Mouse (Mus musculus) liver, embryonic 12.5 days (tissue): ENCODE measurements around the gene Fhit. TPM values are rescaled to one million over a fixed set of nuclear protein-coding genes. Genes with fewer than 3 reads are reported as not detected.

Source experiments
- ATAC-seq: fragments of 200-750 bp; cut with Nextera tagmentation; 2 replicates; pipeline ENCODE4 v1.8.0; 2017; ENCODE audit warnings: moderate number of reproducible peaks, mild to moderate bottlenecking, moderate library complexity
- H3K27ac ChIP-seq: fragments of 300-500 bp; sonication (generic); 2 replicates; pipeline ENCODE4 v1.5.1; 2016; ENCODE audit warnings: mild to moderate bottlenecking
- H3K27me3 ChIP-seq: fragments of 300-500 bp; sonication (generic); replicated peaks from 2 replicates; pipeline ENCODE4 v1.6.1; 2016; ENCODE audit warnings: mild to moderate bottlenecking, moderate library complexity
- H3K36me3 ChIP-seq: fragments of 300-500 bp; sonication (generic); 2 replicates; pipeline ENCODE4 v1.6.1; 2016; ENCODE audit warnings: mild to moderate bottlenecking, moderate library complexity
- H3K4me1 ChIP-seq: fragments of 300-500 bp; sonication (generic); 2 replicates; pipeline ENCODE4 v1.6.1; 2016
- H3K4me2 ChIP-seq: fragments of 300-500 bp; sonication (generic); 2 replicates; pipeline ENCODE4 v1.6.1; 2016; ENCODE audit warnings: mild to moderate bottlenecking, moderate library complexity
- H3K4me3 ChIP-seq: fragments of 300-500 bp; sonication (generic); 2 replicates; pipeline ENCODE4 v1.5.1; 2016; ENCODE audit warnings: mild to moderate bottlenecking, moderate library complexity
- H3K9ac ChIP-seq: fragments of 300-500 bp; sonication (generic); 2 replicates; pipeline ENCODE4 v1.6.1; 2016; ENCODE audit warnings: mild to moderate bottlenecking, moderate library complexity
- H3K9me3 ChIP-seq: fragments of 300-500 bp; sonication (generic); replicated peaks from 2 replicates; pipeline ENCODE4 v1.6.1; 2016; ENCODE audit warnings: mild to moderate bottlenecking, moderate library complexity
- WGBS: fragments of 180-500 bp; shearing (Covaris S2); methylation state at CpG from one replicate; pipeline ENCODE4 v1.1.7; 2016; ENCODE audit not compliant: insufficient replicate concordance; 5-methylcytosine and 5-hydroxymethylcytosine counted together
- polyA plus RNA-seq: library from polyadenylated mRNA; unstranded; fragments of >200 nt; fragmentation: Nextera tagmentation; extraction: Ambion mirVana; gene quantifications from 2 replicates; pipeline ENCODE4 v1.2.1, GENCODE M21; 2016

Fhit gene
- polyA plus RNA-seq, 1 experiment from 2014 or later, result 2.1 TPM

DNA sequence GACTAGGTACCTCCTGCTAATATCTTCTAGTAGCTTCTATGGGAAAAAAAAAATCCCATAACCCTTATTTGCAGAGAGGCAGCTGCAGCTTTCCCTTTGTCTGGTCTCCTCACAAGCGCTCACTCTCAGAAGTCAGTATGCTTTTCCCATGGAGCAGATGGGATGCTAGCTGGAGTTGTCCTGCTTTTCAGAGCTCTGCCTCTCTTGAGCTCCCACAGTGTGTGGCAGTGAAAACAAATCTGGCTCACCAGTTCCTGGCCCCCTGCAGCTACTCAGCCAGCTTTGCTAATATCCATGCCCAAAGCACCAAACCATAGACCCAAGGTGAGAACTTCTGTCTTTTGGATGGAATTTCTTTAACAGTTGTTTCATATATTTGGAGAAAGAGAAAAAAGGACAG is 1510.4 kb downstream of the Fhit start:
- no peaks in the 10 kb centered on the region for H3K36me3 ChIP-seq
- H3K27me3 ChIP-seq, result no peaks in the 10 kb centered on the region
- H3K27ac ChIP-seq, result no peak overlapping the region
- H3K4me3 ChIP-seq, result no peak overlapping the region
- H3K4me2 ChIP-seq, result no peak overlapping the region
- H3K9ac ChIP-seq, result no peak overlapping the region
- WGBS, result 64% methylated on average over 1 of the region's 1 CpGs
- H3K9me3 ChIP-seq, result no peaks in the 10 kb centered on the region
- no peak for ATAC-seq
- H3K4me1 ChIP-seq, result no peaks in the 10 kb centered on the region

DNA sequence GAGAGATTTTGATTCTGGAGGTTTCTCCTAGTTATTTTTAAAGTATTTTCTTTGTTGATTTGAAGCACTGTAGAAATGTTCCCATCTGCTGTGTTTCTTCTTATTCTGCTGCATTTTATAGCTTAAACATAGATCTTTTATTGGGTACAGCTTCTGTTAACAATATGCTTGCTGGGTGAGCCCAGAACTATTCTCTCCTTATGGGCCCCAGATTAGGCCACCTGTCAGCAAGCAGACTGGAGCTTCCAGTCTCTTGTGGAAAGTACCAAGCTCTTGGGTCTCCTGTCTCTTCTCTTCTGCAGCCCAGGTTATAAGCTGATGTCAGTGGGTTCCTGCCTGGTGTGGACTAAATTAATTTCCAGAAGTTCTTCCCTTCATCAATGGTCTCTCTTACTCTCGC is 1513.4 kb downstream of the Fhit start:
- no peaks in the 10 kb centered on the region for H3K27me3 ChIP-seq
- no peak overlapping the region for H3K4me2 ChIP-seq
- H3K9ac ChIP-seq, result no peak overlapping the region
- H3K9me3 ChIP-seq, result no peaks in the 10 kb centered on the region
- no peak overlapping the region for H3K27ac ChIP-seq
- H3K36me3 ChIP-seq, result no peaks in the 10 kb centered on the region
- no peak for ATAC-seq
- H3K4me3 ChIP-seq, result no peak overlapping the region
- 66% methylated on average over 1 of the region's 1 CpGs for WGBS
- no peaks in the 10 kb centered on the region for H3K4me1 ChIP-seq

GRCm38 (mm10) chr14:9646233-9646632 is 1515.6 kb downstream of the Fhit start:
- H3K4me3 ChIP-seq, result no peak overlapping the region
- H3K27ac ChIP-seq, result no peak overlapping the region
- no peaks in the 10 kb centered on the region for H3K27me3 ChIP-seq
- 72% methylated on average over 7 of the region's 7 CpGs for WGBS
- no peak overlapping the region for H3K4me2 ChIP-seq
- H3K9me3 ChIP-seq, result no peaks in the 10 kb centered on the region
- no peaks in the 10 kb centered on the region for H3K4me1 ChIP-seq
- ATAC-seq, result no peak
- no peak overlapping the region for H3K9ac ChIP-seq
- H3K36me3 ChIP-seq, result no peaks in the 10 kb centered on the region

GRCm38 (mm10) chr14:9644216-9645166 is 1517.3 kb downstream of the Fhit start:
- Histone ChIP-seq H3K4me2 (no peak overlapping the region), H3K9me3 (no peaks in the 10 kb centered on the region), H3K4me1 (no peaks in the 10 kb centered on the region), H3K27me3 (no peaks in the 10 kb centered on the region), H3K36me3 (no peaks in the 10 kb centered on the region), H3K4me3 (no peak overlapping the region), H3K9ac (no peak overlapping the region), H3K27ac (no peak overlapping the region)
- ATAC-seq, result no peak
- WGBS, result 56% methylated on average over 9 of the region's 9 CpGs

- Histone ChIP-seq H3K9ac (no peak overlapping the region), H3K4me2 (no peak overlapping the region), H3K9me3 (no peaks in the 10 kb centered on the region), H3K36me3 (no peaks in the 10 kb centered on the region), H3K27me3 (no peaks in the 10 kb centered on the region), H3K27ac (no peak overlapping the region), H3K4me3 (no peak overlapping the region), H3K4me1 (no peaks in the 10 kb centered on the region)
- WGBS, result 74% methylated on average over 7 of the region's 7 CpGs
- ATAC-seq, result no peak
Measured at GRCm38 (mm10) chr14:9643700-9644099, 1518.1 kb downstream of the Fhit start.

GRCm38 (mm10) chr14:9642628-9643027 is 1519.2 kb downstream of the Fhit start:
- no peaks in the 10 kb centered on the region for H3K4me1 ChIP-seq
- H3K4me3 ChIP-seq, result no peak overlapping the region
- H3K27me3 ChIP-seq, result no peaks in the 10 kb centered on the region
- H3K36me3 ChIP-seq, result no peaks in the 10 kb centered on the region
- H3K9ac ChIP-seq, result no peak overlapping the region
- H3K4me2 ChIP-seq, result no peak overlapping the region
- 56% methylated on average over 6 of the region's 6 CpGs for WGBS
- no peak overlapping the region for H3K27ac ChIP-seq
- ATAC-seq, result no peak
- H3K9me3 ChIP-seq, result no peaks in the 10 kb centered on the region

DNA sequence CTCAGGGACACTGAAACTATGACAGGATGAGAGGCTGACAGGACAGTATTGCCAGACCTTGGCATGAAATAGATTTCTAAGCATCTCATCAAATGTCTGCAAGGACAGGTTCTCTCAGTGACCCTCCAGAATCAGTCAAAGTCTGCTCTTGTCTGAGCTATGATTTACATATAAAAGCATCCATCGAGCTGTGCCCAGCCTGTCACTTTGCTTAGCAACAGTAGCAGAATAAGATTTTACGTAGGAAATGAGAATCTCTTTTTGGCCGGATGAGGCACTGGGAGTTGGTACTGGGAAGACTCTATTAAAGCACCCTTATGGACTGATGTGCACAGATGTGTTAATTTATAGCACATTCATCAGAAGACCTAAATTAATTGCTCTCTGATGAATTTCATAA is 1519.8 kb downstream of the Fhit start:
- H3K9me3 ChIP-seq, result no peaks in the 10 kb centered on the region
- no peak overlapping the region for H3K9ac ChIP-seq
- H3K4me1 ChIP-seq, result no peaks in the 10 kb centered on the region
- H3K27ac ChIP-seq, result no peak overlapping the region
- no peaks in the 10 kb centered on the region for H3K36me3 ChIP-seq
- no peak overlapping the region for H3K4me2 ChIP-seq
- no peak overlapping the region for H3K4me3 ChIP-seq
- no peak for ATAC-seq
- 70% methylated on average over 3 of the region's 3 CpGs for WGBS
- H3K27me3 ChIP-seq, result no peaks in the 10 kb centered on the region

- 55% methylated on average over 1 of the region's 1 CpGs for WGBS
- ATAC-seq, result no peak
Measured at GRCm38 (mm10) chr14:9634247-9634991, 1527.4 kb downstream of the Fhit start.

GRCm38 (mm10) chr14:9632537-9632936 is 1529.3 kb downstream of the Fhit start:
- no peak overlapping the region for H3K9ac ChIP-seq
- ATAC-seq, result no peak

More at GRCm38 (mm10) chr14:9634247-9634991, 1527.4 kb downstream of the Fhit start:
- no peak overlapping the region for H3K9ac ChIP-seq
- no peak overlapping the region for H3K4me2 ChIP-seq
- H3K27me3 ChIP-seq, result no peaks in the 10 kb centered on the region
- no peaks in the 10 kb centered on the region for H3K9me3 ChIP-seq
- H3K4me3 ChIP-seq, result no peak overlapping the region
- H3K4me1 ChIP-seq, result no peaks in the 10 kb centered on the region
- no peak overlapping the region for H3K27ac ChIP-seq
- H3K36me3 ChIP-seq, result no peaks in the 10 kb centered on the region

GRCm38 (mm10) chr14:9623219-9624043 is 1538.4 kb downstream of the Fhit start:
- Histone ChIP-seq H3K27me3 (no peaks in the 10 kb centered on the region), H3K36me3 (no peaks in the 10 kb centered on the region), H3K9me3 (no peaks in the 10 kb centered on the region), H3K4me3 (no peak overlapping the region), H3K4me1 (no peaks in the 10 kb centered on the region), H3K9ac (no peak overlapping the region), H3K4me2 (no peak overlapping the region), H3K27ac (no peak overlapping the region)
- WGBS, result 67% methylated on average over 6 of the region's 6 CpGs
- no peak for ATAC-seq

More at GRCm38 (mm10) chr14:9632537-9632936, 1529.3 kb downstream of the Fhit start:
- Histone ChIP-seq H3K9me3 (no peaks in the 10 kb centered on the region), H3K4me2 (no peak overlapping the region), H3K27me3 (no peaks in the 10 kb centered on the region), H3K4me3 (no peak overlapping the region), H3K4me1 (no peaks in the 10 kb centered on the region), H3K27ac (no peak overlapping the region), H3K36me3 (no peaks in the 10 kb centered on the region)
- WGBS, result 44% methylated on average over 3 of the region's 3 CpGs

- no peaks in the 10 kb centered on the region for H3K9me3 ChIP-seq
- peak; percentile 46; the same call in 1 of the 2 replicates for ATAC-seq
- no peak overlapping the region for H3K9ac ChIP-seq
- no peaks in the 10 kb centered on the region for H3K36me3 ChIP-seq
- no peaks in the 10 kb centered on the region for H3K27me3 ChIP-seq
- no peaks in the 10 kb centered on the region for H3K4me1 ChIP-seq
- 35% methylated on average over 3 of the region's 3 CpGs for WGBS
- no peak overlapping the region for H3K4me2 ChIP-seq
- no peak overlapping the region for H3K4me3 ChIP-seq
- H3K27ac ChIP-seq, result no peak overlapping the region
Measured at GRCm38 (mm10) chr14:9620902-9621540, 1540.8 kb downstream of the Fhit start.
